Mouse (Mus musculus): ENCODE measurements around the gene Wfdc21. TPM values are rescaled to one million over a fixed set of nuclear protein-coding genes. Genes with fewer than 3 reads are reported as not detected.

Gene Wfdc21
- polyA plus RNA-seq (2015; fragmentation: Nextera tagmentation; extraction: Ambion mirVana) = 0.80 and 1.4 TPM in 2 replicates

DNA sequence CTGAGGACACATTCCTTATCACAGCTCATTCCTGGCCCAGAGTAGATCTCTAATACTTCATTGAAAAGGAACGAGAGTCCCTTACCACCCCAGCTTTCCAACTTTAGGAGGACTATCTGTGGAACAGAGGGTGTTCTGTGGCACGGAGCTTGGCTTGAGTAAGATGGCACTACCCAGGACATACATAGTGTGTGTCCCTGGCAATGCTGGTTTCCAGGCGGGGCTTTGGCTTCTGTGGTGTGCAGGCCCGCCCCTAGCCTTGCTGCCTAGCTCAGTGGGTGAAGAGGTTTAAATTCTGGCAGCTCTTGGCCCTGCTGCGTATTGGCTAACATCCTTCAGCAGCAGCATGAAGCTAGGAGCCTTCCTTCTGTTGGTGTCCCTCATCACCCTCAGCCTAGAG is at the start of gene Wfdc21:
Gene Wfdc21 (plus strand): TSS at position 260 of the 400 bp plus-strand sequence.
- H3K36me3 ChIP-seq (ENCODE audit: control insufficient read depth, insufficient read depth) = no peaks in the 10 kb centered on the region

GRCm38 (mm10) chr11:83703705-83704104 is 43.0 kb upstream of the Wfdc21 start, which contains the start of gene Wfdc17:
Gene Wfdc17 (plus strand): TSS chr11:83703991.
- H3K4me2 ChIP-seq (ENCODE audit: low read depth, low read length) = no peak within 1 kb of the TSS
- H3K9ac ChIP-seq (ENCODE audit: low read length) = no peak within 1 kb of the TSS
- H3K27me3 ChIP-seq (ENCODE audit: control insufficient read depth, insufficient read depth, low read length) = peaks cover 2% of the 10 kb centered on the region
- H3K9me3 ChIP-seq (replicated peaks; ENCODE audit: control insufficient read depth, low read length) = no peaks in the 10 kb centered on the region
- WGBS = 33% methylated on average over 1 of the region's 1 CpGs
- ATAC-seq (replicated peaks; ENCODE audit: extremely low read depth, insufficient read depth, low FRiP score) = no peak
- H3K27ac ChIP-seq (ENCODE audit: low read length) = no peak within 1 kb of the TSS
- no peak within 1 kb of the TSS for H3K4me3 ChIP-seq (ENCODE audit: low read length)
- no peaks in the 10 kb centered on the region for H3K36me3 ChIP-seq (ENCODE audit: control insufficient read depth, insufficient read depth)
- H3K4me1 ChIP-seq (ENCODE audit: control insufficient read depth, insufficient read depth, low read length) = no peaks in the 10 kb centered on the region

More for the DNA sequence above, at the start of gene Wfdc21:
- Histone ChIP-seq H3K27ac (ENCODE audit: low read length) (no peak within 1 kb of the TSS), H3K9ac (ENCODE audit: low read length) (no peak within 1 kb of the TSS), H3K4me1 (ENCODE audit: control insufficient read depth, insufficient read depth, low read length) (no peaks in the 10 kb centered on the region), H3K9me3 (replicated peaks; ENCODE audit: control insufficient read depth, low read length) (no peaks in the 10 kb centered on the region), H3K27me3 (ENCODE audit: control insufficient read depth, insufficient read depth, low read length) (peaks cover 29% of the 10 kb centered on the region), H3K4me2 (ENCODE audit: low read depth, low read length) (no peak within 1 kb of the TSS), H3K4me3 (ENCODE audit: low read length) (no peak within 1 kb of the TSS)
- WGBS = 52% methylated on average over 5 of the region's 5 CpGs
- no peak for ATAC-seq (replicated peaks; ENCODE audit: extremely low read depth, insufficient read depth, low FRiP score)

- no peaks in the 10 kb centered on the region for H3K36me3 ChIP-seq (ENCODE audit: control insufficient read depth, insufficient read depth)
- no peak within 1 kb of the TSS for H3K27ac ChIP-seq (ENCODE audit: low read length)
- no peak within 1 kb of the TSS for H3K4me3 ChIP-seq (ENCODE audit: low read length)
- no peak within 1 kb of the TSS for H3K4me2 ChIP-seq (ENCODE audit: low read depth, low read length)
- no peaks in the 10 kb centered on the region for H3K9me3 ChIP-seq (replicated peaks; ENCODE audit: control insufficient read depth, low read length)
- H3K9ac ChIP-seq (ENCODE audit: low read length) = no peak within 1 kb of the TSS
- 59% methylated on average over 4 of the region's 4 CpGs for WGBS
- H3K27me3 ChIP-seq (ENCODE audit: control insufficient read depth, insufficient read depth, low read length) = no peaks in the 10 kb centered on the region; the same call in 1 of the 2 replicates
- no peak for ATAC-seq (replicated peaks; ENCODE audit: extremely low read depth, insufficient read depth, low FRiP score)
- H3K4me1 ChIP-seq (ENCODE audit: control insufficient read depth, insufficient read depth, low read length) = no peaks in the 10 kb centered on the region
Measured at GRCm38 (mm10) chr11:83708715-83709114, 38.0 kb upstream of the Wfdc21 start, which contains the start of gene Wfdc18. Gene Wfdc18 (plus strand): TSS chr11:83709015.

- H3K27me3 ChIP-seq (ENCODE audit: control insufficient read depth, insufficient read depth, low read length) = no peaks in the 10 kb centered on the region
- ATAC-seq (replicated peaks; ENCODE audit: extremely low read depth, insufficient read depth, low FRiP score) = no peak
- H3K9me3 ChIP-seq (replicated peaks; ENCODE audit: control insufficient read depth, low read length) = no peaks in the 10 kb centered on the region
- no peak overlapping the region for H3K9ac ChIP-seq (ENCODE audit: low read length)
- no peak overlapping the region for H3K27ac ChIP-seq (ENCODE audit: low read length)
- H3K4me3 ChIP-seq (ENCODE audit: low read length) = no peak overlapping the region
- H3K4me1 ChIP-seq (ENCODE audit: control insufficient read depth, insufficient read depth, low read length) = no peaks in the 10 kb centered on the region
- H3K36me3 ChIP-seq (ENCODE audit: control insufficient read depth, insufficient read depth) = no peaks in the 10 kb centered on the region
- 81% methylated on average over 5 of the region's 5 CpGs for WGBS
- H3K4me2 ChIP-seq (ENCODE audit: low read depth, low read length) = no peak overlapping the region
Measured at GRCm38 (mm10) chr11:83709683-83710082, 37.1 kb upstream of the Wfdc21 start.

GRCm38 (mm10) chr11:83712671-83713070 is 34.1 kb upstream of the Wfdc21 start:
- H3K9ac ChIP-seq (ENCODE audit: low read length) = no peak overlapping the region
- H3K4me2 ChIP-seq (ENCODE audit: low read depth, low read length) = no peak overlapping the region
- H3K27me3 ChIP-seq (ENCODE audit: control insufficient read depth, insufficient read depth, low read length) = no peaks in the 10 kb centered on the region
- 58% methylated on average over 1 of the region's 1 CpGs for WGBS
- no peaks in the 10 kb centered on the region for H3K4me1 ChIP-seq (ENCODE audit: control insufficient read depth, insufficient read depth, low read length)
- ATAC-seq (replicated peaks; ENCODE audit: extremely low read depth, insufficient read depth, low FRiP score) = no peak
- H3K27ac ChIP-seq (ENCODE audit: low read length) = no peak overlapping the region
- no peak overlapping the region for H3K4me3 ChIP-seq (ENCODE audit: low read length)
- no peaks in the 10 kb centered on the region for H3K9me3 ChIP-seq (replicated peaks; ENCODE audit: control insufficient read depth, low read length)
- no peaks in the 10 kb centered on the region for H3K36me3 ChIP-seq (ENCODE audit: control insufficient read depth, insufficient read depth)

DNA sequence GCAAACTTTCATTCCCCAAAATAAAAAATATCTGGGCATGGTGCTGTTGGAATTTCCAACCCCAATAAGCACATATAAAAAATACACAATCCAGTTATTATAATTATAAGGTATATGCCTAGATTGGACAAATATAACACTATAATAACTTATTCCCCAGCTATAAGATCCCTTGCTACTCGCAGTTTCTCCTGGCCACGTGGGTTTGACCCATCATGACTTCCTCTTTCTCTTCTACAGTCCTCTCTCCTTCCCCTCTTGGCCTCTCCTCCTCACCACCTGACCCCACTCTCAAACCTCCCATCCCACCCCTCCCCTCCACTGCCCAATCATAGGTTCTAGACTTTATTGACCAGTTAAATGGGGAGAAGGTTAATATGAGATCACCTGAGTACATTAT is 32.8 kb upstream of the Wfdc21 start:
- H3K27ac ChIP-seq (ENCODE audit: low read length) = no peak overlapping the region
- no peak for ATAC-seq (replicated peaks; ENCODE audit: extremely low read depth, insufficient read depth, low FRiP score)
- H3K9me3 ChIP-seq (replicated peaks; ENCODE audit: control insufficient read depth, low read length) = no peaks in the 10 kb centered on the region

DNA sequence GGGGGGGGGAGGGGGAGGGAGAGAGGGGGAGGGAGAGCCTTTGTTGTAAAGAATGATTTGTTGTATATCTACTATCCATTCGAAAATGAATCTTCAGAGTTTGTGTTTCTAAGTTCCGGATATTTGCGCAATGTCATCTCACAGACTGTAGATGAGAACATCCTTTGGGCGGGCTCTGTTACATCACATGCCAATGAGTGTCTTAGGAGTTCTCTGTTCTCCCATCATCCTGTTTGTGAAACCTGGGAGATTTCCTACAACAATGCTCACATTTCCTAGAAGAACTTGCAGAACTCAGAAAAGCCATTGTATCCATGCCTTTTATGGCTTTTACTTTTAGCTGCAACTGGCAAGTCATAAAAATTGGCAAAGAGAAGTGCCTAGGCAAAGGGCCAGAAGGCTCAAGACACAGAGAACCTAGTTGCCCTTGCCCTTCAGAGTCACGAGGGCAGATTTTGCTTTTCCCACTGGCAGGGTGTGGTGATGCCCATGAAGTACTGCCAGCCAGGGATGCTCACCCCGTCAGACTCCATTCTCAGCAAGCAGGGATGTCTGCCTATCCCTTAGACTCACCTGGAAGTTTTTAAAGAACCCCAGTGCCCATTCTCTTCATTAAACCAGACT is 29.6 kb upstream of the Wfdc21 start:
- Histone ChIP-seq H3K27ac (ENCODE audit: low read length) (no peak overlapping the region), H3K4me1 (ENCODE audit: control insufficient read depth, insufficient read depth, low read length) (no peaks in the 10 kb centered on the region), H3K9me3 (replicated peaks; ENCODE audit: control insufficient read depth, low read length) (no peaks in the 10 kb centered on the region), H3K27me3 (ENCODE audit: control insufficient read depth, insufficient read depth, low read length) (no peaks in the 10 kb centered on the region), H3K36me3 (ENCODE audit: control insufficient read depth, insufficient read depth) (no peaks in the 10 kb centered on the region), H3K4me2 (ENCODE audit: low read depth, low read length) (no peak overlapping the region), H3K4me3 (ENCODE audit: low read length) (no peak overlapping the region), H3K9ac (ENCODE audit: low read length) (no peak overlapping the region)
- 76% methylated on average over 6 of the region's 6 CpGs for WGBS
- ATAC-seq (replicated peaks; ENCODE audit: extremely low read depth, insufficient read depth, low FRiP score) = no peak

More for the DNA sequence above, 32.8 kb upstream of the Wfdc21 start:
- Histone ChIP-seq H3K4me3 (ENCODE audit: low read length) (no peak overlapping the region), H3K36me3 (ENCODE audit: control insufficient read depth, insufficient read depth) (no peaks in the 10 kb centered on the region), H3K27me3 (ENCODE audit: control insufficient read depth, insufficient read depth, low read length) (no peaks in the 10 kb centered on the region), H3K4me2 (ENCODE audit: low read depth, low read length) (no peak overlapping the region), H3K4me1 (ENCODE audit: control insufficient read depth, insufficient read depth, low read length) (no peaks in the 10 kb centered on the region), H3K9ac (ENCODE audit: low read length) (no peak overlapping the region)
- 75% methylated on average over 2 of the region's 2 CpGs for WGBS

DNA sequence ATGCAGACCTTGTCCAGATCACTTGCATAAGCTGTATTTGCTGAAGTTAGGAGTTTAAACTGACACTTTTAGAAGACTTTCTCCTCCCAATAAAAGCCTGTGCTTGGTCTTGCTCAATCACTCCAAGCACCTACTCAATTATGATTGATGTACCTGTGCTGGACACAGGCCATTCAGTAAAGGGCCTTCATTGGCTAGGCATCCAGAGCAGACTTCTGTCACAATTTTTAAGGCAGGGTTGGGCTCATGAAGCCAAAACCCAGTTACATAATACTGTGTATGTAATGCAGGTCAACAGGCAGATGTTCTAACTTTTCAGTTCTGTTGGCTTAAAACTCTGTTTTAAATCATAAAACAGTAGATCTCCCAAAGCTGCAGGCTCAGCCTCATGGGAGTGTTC is 26.0 kb upstream of the Wfdc21 start:
- Histone ChIP-seq H3K36me3 (ENCODE audit: control insufficient read depth, insufficient read depth) (no peaks in the 10 kb centered on the region), H3K4me3 (ENCODE audit: low read length) (no peak overlapping the region), H3K4me1 (ENCODE audit: control insufficient read depth, insufficient read depth, low read length) (no peaks in the 10 kb centered on the region), H3K4me2 (ENCODE audit: low read depth, low read length) (no peak overlapping the region), H3K27me3 (ENCODE audit: control insufficient read depth, insufficient read depth, low read length) (no peaks in the 10 kb centered on the region), H3K9me3 (replicated peaks; ENCODE audit: control insufficient read depth, low read length) (no peaks in the 10 kb centered on the region), H3K27ac (ENCODE audit: low read length) (no peak overlapping the region), H3K9ac (ENCODE audit: low read length) (no peak overlapping the region)
- no peak for ATAC-seq (replicated peaks; ENCODE audit: extremely low read depth, insufficient read depth, low FRiP score)

- Histone ChIP-seq H3K4me1 (ENCODE audit: control insufficient read depth, insufficient read depth, low read length) (no peaks in the 10 kb centered on the region), H3K36me3 (ENCODE audit: control insufficient read depth, insufficient read depth) (no peaks in the 10 kb centered on the region), H3K27ac (ENCODE audit: low read length) (no peak overlapping the region), H3K9me3 (replicated peaks; ENCODE audit: control insufficient read depth, low read length) (no peaks in the 10 kb centered on the region), H3K9ac (ENCODE audit: low read length) (no peak overlapping the region), H3K27me3 (ENCODE audit: control insufficient read depth, insufficient read depth, low read length) (no peaks in the 10 kb centered on the region), H3K4me2 (ENCODE audit: low read depth, low read length) (no peak overlapping the region), H3K4me3 (ENCODE audit: low read length) (no peak overlapping the region)
- ATAC-seq (replicated peaks; ENCODE audit: extremely low read depth, insufficient read depth, low FRiP score) = no peak
- 54% methylated on average over 3 of the region's 3 CpGs for WGBS
Measured at GRCm38 (mm10) chr11:83728757-83729432, 17.8 kb upstream of the Wfdc21 start.

All from heart, embryonic 16.5 days (tissue).